Mouse (Mus musculus) granulocyte monocyte progenitor cell, adult 5-6 weeks (primary cell): Measurements from ENCODE around the gene Tmigd1. TPM values are rescaled to one million over a fixed set of nuclear protein-coding genes. Genes with fewer than 3 reads are reported as not detected.

ENCODE experiments used
- ATAC-seq: replicated peaks from 2 replicates; pipeline ENCODE4 v1.8.0; 2016; ENCODE audit warnings: mild to moderate bottlenecking, moderate TSS enrichment, inconsistent platforms; ENCODE audit not compliant: poor library complexity, severe bottlenecking
- total RNA-seq, 2 experiments: library from RNA; stranded (forward) in 1 of 2; stranded (reverse) in 1 of 2; fragments of 200-712, 200-1000 nt in 1 of 2; fragments of >200 nt in 1 of 2; fragmentation: Nextera tagmentation in 1 of 2; gene quantifications; 2 replicates each; pipeline ENCODE4 v1.2.3; 2014 to 2017

Gene Tmigd1
- total RNA-seq (2014; fragmentation: Nextera tagmentation) (not detected in 2 replicates), total RNA-seq (2017) (not detected in 2 replicates)

DNA sequence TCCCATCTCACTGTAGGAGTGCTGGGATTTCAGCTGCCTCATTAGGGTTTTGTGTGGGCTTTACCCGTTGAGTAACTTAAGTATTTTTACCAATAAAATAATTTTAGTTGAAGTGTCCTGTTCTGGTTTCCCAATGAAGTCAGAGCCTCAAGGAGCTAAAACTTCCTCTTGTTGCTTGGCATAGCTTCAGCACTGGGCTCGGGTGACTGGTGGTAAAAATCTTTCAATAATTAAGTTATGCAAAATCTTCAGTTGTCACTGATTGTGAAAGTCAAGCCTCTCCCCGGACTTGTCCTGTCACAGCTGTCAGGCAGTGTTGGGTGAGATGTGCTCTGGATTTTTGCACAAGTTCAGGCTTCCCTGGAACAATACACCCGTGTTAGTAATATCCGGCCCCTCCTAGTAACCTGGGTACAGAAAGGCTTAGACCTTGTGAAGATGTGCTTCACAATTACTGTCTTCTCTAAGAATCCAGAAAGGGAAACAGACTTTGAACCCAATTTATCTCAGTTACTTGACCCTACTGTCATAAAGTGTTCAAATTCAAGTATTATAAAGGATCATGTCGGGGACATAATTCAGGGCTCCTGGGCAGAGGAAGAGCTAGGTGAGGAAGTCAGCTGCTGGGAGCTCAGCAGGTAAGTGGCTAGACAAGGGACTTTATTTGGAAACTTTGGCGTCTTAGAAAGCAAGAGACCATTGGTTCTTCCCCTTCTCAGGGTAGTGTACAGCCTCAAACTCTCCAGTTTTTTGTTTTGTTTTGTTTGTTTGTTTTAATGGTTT is at the start of gene Tmigd1:
TSS of gene Tmigd1 (plus strand) at position 581 of the 783 bp plus-strand sequence.
- peak; percentile 41 for ATAC-seq

- ATAC-seq = no peak
Observed at GRCm38 (mm10) chr11:76854475-76855341, 47.3 kb upstream of the Tmigd1 start.

DNA sequence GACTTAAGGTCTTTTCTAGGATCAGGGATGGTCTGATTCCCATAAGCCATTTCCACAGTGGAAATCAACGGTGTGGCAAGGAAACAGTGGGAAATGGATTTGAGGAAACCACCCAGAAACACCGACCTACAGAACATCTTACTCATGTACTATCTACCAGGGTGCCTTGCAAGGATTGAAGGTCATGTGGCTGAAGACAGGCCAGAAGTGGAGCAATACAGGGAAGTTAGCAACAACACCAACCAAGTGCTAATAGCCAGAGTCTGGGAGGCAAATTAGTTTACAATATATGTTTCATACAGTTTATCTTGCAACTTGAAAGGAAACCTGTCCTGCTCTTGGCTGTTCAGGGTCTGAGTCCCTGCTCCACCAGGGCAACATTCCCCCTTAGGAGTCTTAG is 45.4 kb upstream of the Tmigd1 start:
- peak; percentile 39; the same call in 1 of the 2 replicates for ATAC-seq

GRCm38 (mm10) chr11:76857111-76857510 is 44.8 kb upstream of the Tmigd1 start:
- no peak for ATAC-seq

GRCm38 (mm10) chr11:76858781-76859180 is 43.2 kb upstream of the Tmigd1 start:
- ATAC-seq = peak; percentile 40; the same call in 1 of the 2 replicates

- ATAC-seq = peak; percentile 80
Observed at GRCm38 (mm10) chr11:76859261-76859660, 42.7 kb upstream of the Tmigd1 start.

- ATAC-seq = no peak
Observed at GRCm38 (mm10) chr11:76861185-76861584, 40.8 kb upstream of the Tmigd1 start.

DNA sequence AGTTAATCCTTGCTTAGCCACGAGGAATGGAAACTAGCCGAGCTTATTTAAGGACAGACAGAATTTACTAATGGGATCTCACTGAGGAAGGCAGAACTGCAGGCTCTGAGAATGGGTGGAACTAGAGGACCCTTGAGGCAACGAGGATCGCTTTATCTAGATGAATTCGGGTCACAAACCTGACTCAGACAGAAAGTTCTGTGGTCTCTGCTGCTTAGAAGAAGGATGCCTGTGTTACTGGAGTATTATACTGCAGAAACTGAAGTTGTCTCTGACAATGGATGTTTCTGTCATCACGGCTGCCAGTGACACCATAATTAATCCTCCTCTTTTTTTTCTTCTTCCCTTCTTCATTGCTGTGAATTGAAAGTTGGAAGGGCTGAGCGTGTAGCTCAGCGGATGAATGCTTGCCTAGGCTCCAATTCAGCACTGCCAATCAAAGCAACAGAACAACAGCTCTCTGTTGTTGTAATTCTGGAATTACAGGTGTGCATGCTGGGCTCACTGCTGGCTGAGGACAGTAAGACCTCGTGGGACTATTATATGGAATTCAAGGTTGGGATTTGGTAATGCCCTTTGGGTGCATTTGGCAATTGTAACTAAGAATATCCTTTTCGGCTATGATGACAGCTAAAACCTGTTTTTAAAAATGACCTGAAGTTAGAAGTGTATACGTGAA is 29.3 kb upstream of the Tmigd1 start:
- ATAC-seq = no peak

GRCm38 (mm10) chr11:76873865-76874264 is 28.1 kb upstream of the Tmigd1 start:
- no peak for ATAC-seq

GRCm38 (mm10) chr11:76874766-76875165 is 27.2 kb upstream of the Tmigd1 start:
- ATAC-seq = no peak

GRCm38 (mm10) chr11:76879816-76880215 is 22.1 kb upstream of the Tmigd1 start:
- ATAC-seq = peak; percentile 79

- peak; percentile 66 for ATAC-seq
Observed at GRCm38 (mm10) chr11:76884451-76884850, 17.5 kb upstream of the Tmigd1 start.

DNA sequence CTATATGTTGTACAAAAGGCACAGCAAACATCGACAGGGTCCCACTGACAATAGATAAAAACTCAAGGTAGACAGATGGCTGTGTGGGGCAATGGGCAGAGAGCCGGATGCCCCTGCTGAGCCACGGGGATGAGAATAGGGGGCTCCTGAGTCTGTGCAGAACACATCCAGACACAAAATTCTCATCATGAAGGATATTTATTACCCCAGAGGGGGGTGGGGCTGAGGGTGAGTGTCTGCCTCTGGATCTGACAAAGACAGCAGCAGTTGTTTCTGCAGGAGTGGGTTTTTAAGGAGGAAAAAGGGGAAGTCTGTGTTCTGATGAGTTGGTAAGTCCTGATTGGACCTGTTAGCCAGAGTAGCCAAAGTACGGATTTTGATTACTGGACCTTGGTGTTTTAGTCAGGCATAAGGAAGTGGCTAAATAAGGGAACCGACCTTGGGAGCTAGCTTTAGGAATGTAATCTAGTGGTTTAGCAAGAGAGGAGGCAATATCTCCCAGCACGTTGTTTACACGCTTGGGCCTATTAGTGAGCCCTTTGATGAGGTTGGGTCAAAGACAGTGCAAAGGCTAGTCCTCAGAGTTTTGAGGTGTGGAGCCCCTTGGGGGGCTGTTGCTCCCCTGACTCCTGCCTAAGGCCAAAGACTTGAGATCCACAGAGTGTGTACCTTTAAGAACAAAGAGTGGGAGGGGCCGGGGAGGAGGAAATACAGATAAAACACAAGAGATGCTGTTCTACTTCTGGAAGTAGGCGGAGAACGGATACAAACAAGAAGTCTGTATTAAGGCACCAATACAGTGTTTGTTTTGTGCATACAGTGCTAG is 12.4 kb upstream of the Tmigd1 start:
- peak; percentile 63 for ATAC-seq

GRCm38 (mm10) chr11:76891171-76891570 is 10.8 kb upstream of the Tmigd1 start:
- ATAC-seq = no peak

- ATAC-seq = no peak
Observed at GRCm38 (mm10) chr11:76891738-76892349, 10.1 kb upstream of the Tmigd1 start.

DNA sequence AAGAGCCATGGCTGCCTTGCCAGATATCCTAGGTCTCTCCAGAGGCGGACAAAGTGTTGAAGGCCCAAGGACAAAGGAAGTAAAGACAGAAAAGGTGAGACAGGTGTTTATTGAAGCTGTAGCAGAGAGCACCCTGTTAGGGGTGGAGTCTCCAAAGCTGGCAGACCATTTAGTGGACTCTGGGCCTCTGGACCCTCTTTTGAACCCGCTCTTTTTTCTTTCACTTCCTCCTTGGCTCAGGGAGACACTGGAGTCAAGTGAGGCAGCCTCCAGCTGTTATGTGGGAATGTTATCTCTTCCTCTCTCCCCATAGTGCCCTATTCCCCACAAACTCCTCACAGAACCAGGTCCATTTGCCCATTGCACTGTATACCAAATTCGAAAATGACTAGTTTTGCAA is 9.0 kb upstream of the Tmigd1 start:
- no peak for ATAC-seq

- no peak for ATAC-seq
Observed at GRCm38 (mm10) chr11:76893570-76893969, 8.4 kb upstream of the Tmigd1 start.

GRCm38 (mm10) chr11:76894240-76894639 is 7.7 kb upstream of the Tmigd1 start:
- peak; percentile 57 for ATAC-seq

GRCm38 (mm10) chr11:76896360-76896759 is 5.6 kb upstream of the Tmigd1 start:
- ATAC-seq = no peak
